Mouse (Mus musculus) stomach, embryonic 16.5 days (tissue): ENCODE results near the gene Vegfb. TPM values are rescaled to one million over a fixed set of nuclear protein-coding genes. Genes with fewer than 3 reads are reported as not detected.

ENCODE experiments used
- ATAC-seq: fragments of 200-750 bp; cut with Nextera tagmentation; 2 replicates; pipeline ENCODE4 v1.8.0; 2017; ENCODE audit warnings: moderate number of reproducible peaks, moderate TSS enrichment; ENCODE audit not compliant: insufficient read depth, low FRiP score
- H3K27ac ChIP-seq: fragments of 300-500 bp; sonication (generic); 2 replicates; pipeline ENCODE4 v1.5.1; 2014; ENCODE audit warnings: low read length
- H3K27me3 ChIP-seq: fragments of 300-500 bp; sonication (generic); 2 replicates; pipeline ENCODE4 v1.6.1; 2014; ENCODE audit warnings: low read length, control low read depth, mixed read lengths; ENCODE audit not compliant: control insufficient read depth, insufficient read depth
- H3K36me3 ChIP-seq: fragments of 300-500 bp; sonication (generic); 2 replicates; pipeline ENCODE4 v1.6.1; 2014; ENCODE audit warnings: low read length; ENCODE audit not compliant: control insufficient read depth, insufficient read depth
- H3K4me1 ChIP-seq: fragments of 300-500 bp; sonication (generic); 2 replicates; pipeline ENCODE4 v1.6.1; 2014; ENCODE audit warnings: low read length, control low read depth, mixed read lengths; ENCODE audit not compliant: control insufficient read depth, insufficient read depth
- H3K4me2 ChIP-seq: fragments of 300-500 bp; sonication (generic); 2 replicates; pipeline ENCODE4 v1.6.1; 2014; ENCODE audit warnings: low read depth, low read length, mixed read lengths
- H3K4me3 ChIP-seq: fragments of 300-500 bp; sonication (generic); replicated peaks from 2 replicates; pipeline ENCODE4 v1.5.1; 2014; ENCODE audit warnings: mild to moderate bottlenecking, low read length
- H3K9ac ChIP-seq: fragments of 300-500 bp; sonication (generic); 2 replicates; pipeline ENCODE4 v1.6.1; 2014; ENCODE audit warnings: low read length
- H3K9me3 ChIP-seq: fragments of 300-500 bp; sonication (generic); replicated peaks from 2 replicates; pipeline ENCODE4 v1.6.1; 2016; ENCODE audit warnings: low read length, control low read depth; ENCODE audit not compliant: control insufficient read depth
- WGBS: fragments of 180-500 bp; shearing (Covaris S2); extraction: QIAGEN DNeasy Blood & Tissue Kit; methylation state at CpG from one replicate; pipeline ENCODE4 v1.1.7; 2014; 5-methylcytosine and 5-hydroxymethylcytosine counted together
- polyA plus RNA-seq: library from polyadenylated mRNA; unstranded; fragments of >200 nt; fragmentation: Nextera tagmentation; extraction: Ambion mirVana; gene quantifications from 2 replicates; pipeline ENCODE4 v1.2.1, GENCODE M21; 2015

Vegfb gene
- 19.0 and 19.7 TPM in 2 replicates for polyA plus RNA-seq

GRCm38 (mm10) chr19:6987061-6987903, at the start of gene Vegfb:
TSS of gene Vegfb (minus strand) at chr19:6987651.
- Histone ChIP-seq H3K9ac (peak within 1 kb of the TSS; percentile 98), H3K27ac (peak within 1 kb of the TSS; percentile 82), H3K4me1 (peaks cover 22% of the 10 kb centered on the region), H3K4me3 (peak within 1 kb of the TSS; percentile 88), H3K36me3 (peaks cover 11% of the 10 kb centered on the region), H3K4me2 (peak within 1 kb of the TSS; percentile 94), H3K27me3 (no peaks in the 10 kb centered on the region), H3K9me3 (no peaks in the 10 kb centered on the region)
- peak; percentile 56 for ATAC-seq
- under 1% methylated on average over 73 of the region's 85 CpGs for WGBS

- H3K4me2 ChIP-seq = no peak overlapping the region
- 92% methylated on average over 5 of the region's 5 CpGs for WGBS
- no peaks in the 10 kb centered on the region for H3K27me3 ChIP-seq
- no peak overlapping the region for H3K27ac ChIP-seq
- no peak for ATAC-seq
- H3K4me3 ChIP-seq = no peak overlapping the region
- H3K4me1 ChIP-seq = peaks cover 14% of the 10 kb centered on the region
- peaks cover 15% of the 10 kb centered on the region for H3K36me3 ChIP-seq
- no peak overlapping the region for H3K9ac ChIP-seq
- H3K9me3 ChIP-seq = no peaks in the 10 kb centered on the region
These were observed 46.6 kb upstream of the Vegfb start for GRCm38 (mm10) chr19:7034006-7034405.

GRCm38 (mm10) chr19:7029531-7029930, 42.1 kb upstream of the Vegfb start:
- 93% methylated on average over 5 of the region's 5 CpGs for WGBS
- Histone ChIP-seq H3K27ac (no peak overlapping the region), H3K4me2 (no peak overlapping the region), H3K36me3 (peaks cover 37% of the 10 kb centered on the region), H3K9ac (no peak overlapping the region), H3K27me3 (no peaks in the 10 kb centered on the region), H3K9me3 (no peaks in the 10 kb centered on the region), H3K4me1 (no peaks in the 10 kb centered on the region), H3K4me3 (no peak overlapping the region)
- no peak for ATAC-seq

GRCm38 (mm10) chr19:7020224-7020641, 32.8 kb upstream of the Vegfb start:
- Histone ChIP-seq H3K27me3 (no peaks in the 10 kb centered on the region), H3K9ac (no peak overlapping the region), H3K4me2 (no peak overlapping the region), H3K4me1 (no peaks in the 10 kb centered on the region), H3K4me3 (no peak overlapping the region), H3K9me3 (no peaks in the 10 kb centered on the region), H3K27ac (no peak overlapping the region), H3K36me3 (peaks cover 26% of the 10 kb centered on the region)
- ATAC-seq = peak; percentile 74; the same call in 1 of the 2 replicates
- WGBS = 45% methylated on average over 3 of the region's 3 CpGs

- Histone ChIP-seq H3K4me1 (no peaks in the 10 kb centered on the region), H3K4me3 (peak within 1 kb of the TSS; percentile 12), H3K36me3 (peaks cover 18% of the 10 kb centered on the region), H3K9ac (peak within 1 kb of the TSS; percentile 48; the same call in 1 of the 2 replicates), H3K27me3 (no peaks in the 10 kb centered on the region), H3K9me3 (no peaks in the 10 kb centered on the region), H3K27ac (peak within 1 kb of the TSS; percentile 64), H3K4me2 (peak within 1 kb of the TSS; percentile 6)
- ATAC-seq = peak; percentile 71
- WGBS = 70% methylated on average over 5 of the region's 5 CpGs
These were observed 31.7 kb upstream of the Vegfb start, which contains the start of gene Fermt3 for GRCm38 (mm10) chr19:7019191-7019590. TSS of gene Fermt3 (minus strand) at chr19:7019469.

GRCm38 (mm10) chr19:7018546-7018945, 31.1 kb upstream of the Vegfb start:
- peak overlapping the region; percentile 48; the same call in 1 of the 2 replicates for H3K9ac ChIP-seq
- peak overlapping the region; percentile 12 for H3K4me3 ChIP-seq
- no peaks in the 10 kb centered on the region for H3K27me3 ChIP-seq
- ATAC-seq = no peak
- H3K9me3 ChIP-seq = no peaks in the 10 kb centered on the region
- peak overlapping the region; percentile 6 for H3K4me2 ChIP-seq
- H3K4me1 ChIP-seq = no peaks in the 10 kb centered on the region
- H3K27ac ChIP-seq = peak overlapping the region; percentile 64
- peaks cover 14% of the 10 kb centered on the region for H3K36me3 ChIP-seq
- WGBS = 87% methylated on average over 11 of the region's 11 CpGs

- peaks cover 14% of the 10 kb centered on the region; the same call in 1 of the 2 replicates for H3K36me3 ChIP-seq
- WGBS = 70% methylated on average over 12 of the region's 12 CpGs
- H3K4me3 ChIP-seq = 0 out of 2 replicates have a peak overlapping the region, but pooled peaks have one; percentile 4
- H3K4me2 ChIP-seq = no peak overlapping the region; the same call in 1 of the 2 replicates
- ATAC-seq = no peak
- H3K4me1 ChIP-seq = no peaks in the 10 kb centered on the region
- 0 out of 2 replicates have a peak overlapping the region, but pooled peaks have one; percentile 48 for H3K9ac ChIP-seq
- peak overlapping the region; percentile 64 for H3K27ac ChIP-seq
- H3K27me3 ChIP-seq = no peaks in the 10 kb centered on the region
- no peaks in the 10 kb centered on the region for H3K9me3 ChIP-seq
These were observed 30.3 kb upstream of the Vegfb start for GRCm38 (mm10) chr19:7017541-7018457.

- Histone ChIP-seq H3K9me3 (no peaks in the 10 kb centered on the region), H3K9ac (no peak overlapping the region), H3K36me3 (no peaks in the 10 kb centered on the region), H3K4me3 (no peak overlapping the region), H3K4me2 (no peak overlapping the region), H3K4me1 (no peaks in the 10 kb centered on the region), H3K27me3 (no peaks in the 10 kb centered on the region), H3K27ac (no peak overlapping the region)
- 91% methylated on average over 20 of the region's 20 CpGs for WGBS
- ATAC-seq = no peak
These were observed 27.2 kb upstream of the Vegfb start for GRCm38 (mm10) chr19:7014481-7015135.
